Mouse (Mus musculus): ENCODE results near the gene Cnpy1. TPM values are rescaled to one million over a fixed set of nuclear protein-coding genes. Genes with fewer than 3 reads are reported as not detected.

Cnpy1 gene
- polyA plus RNA-seq, 2 experiments: 0.09 TPM; not detected in 1

DNA sequence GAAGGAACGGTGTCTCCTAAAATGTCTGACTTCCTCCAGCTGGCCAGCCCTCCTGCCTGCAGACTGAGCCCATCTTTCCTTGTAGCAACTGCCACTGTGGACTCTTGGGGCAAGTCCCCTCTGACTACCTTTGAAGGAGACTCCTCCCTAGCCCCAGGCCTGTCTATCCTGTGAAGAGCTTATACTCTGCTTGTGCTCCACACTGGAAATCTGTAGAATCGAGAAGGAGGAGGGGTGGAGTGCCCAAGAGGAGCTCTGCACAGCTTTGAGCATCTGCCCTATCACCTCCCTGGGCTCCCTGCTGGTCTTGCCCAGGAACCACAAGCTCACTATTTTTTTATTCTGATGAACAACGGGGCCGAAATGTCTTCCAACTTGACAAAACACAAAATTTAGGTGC, 485 bp downstream of the Cnpy1 start:
- no peak for DNase-seq (ENCODE audit: low read depth in 3 of 3, low spot score in 3 of 3)
- ATAC-seq (ENCODE audit: insufficient read depth): no peak
- Histone ChIP-seq H3K9me3 (ENCODE audit: control insufficient read depth, low read length) (no peaks in the 10 kb centered on the region), H3K4me1 (replicated peaks; ENCODE audit: control insufficient read depth in 2 of 2, insufficient read depth in 2 of 2, low read length in 1 of 2) (no peaks in the 10 kb centered on the region), H3K36me3 (replicated peaks; ENCODE audit: control insufficient read depth, insufficient read depth, low read depth) (no peaks in the 10 kb centered on the region), H3K9ac (replicated peaks) (no peak overlapping the region), H3K27me3 (ENCODE audit: control insufficient read depth, insufficient read depth, low read length) (no peaks in the 10 kb centered on the region), H3K27ac (no peak overlapping the region), H3K4me3 (ENCODE audit: insufficient read depth in 1 of 2, low read depth in 2 of 2, low read length in 2 of 2) (no peak overlapping the region), H3K4me2 (ENCODE audit: low read depth) (no peak overlapping the region)
- TF ChIP-seq EP300 (IDR thresholded peaks at IDR 0.05; ENCODE audit: low read depth): no peak
- no peak for TF ChIP-seq CTCF (IDR thresholded peaks at IDR 0.05; ENCODE audit: low read depth)
- 39% methylated on average over 4 of the region's 4 CpGs for WGBS (ENCODE audit: insufficient replicate concordance)

DNA sequence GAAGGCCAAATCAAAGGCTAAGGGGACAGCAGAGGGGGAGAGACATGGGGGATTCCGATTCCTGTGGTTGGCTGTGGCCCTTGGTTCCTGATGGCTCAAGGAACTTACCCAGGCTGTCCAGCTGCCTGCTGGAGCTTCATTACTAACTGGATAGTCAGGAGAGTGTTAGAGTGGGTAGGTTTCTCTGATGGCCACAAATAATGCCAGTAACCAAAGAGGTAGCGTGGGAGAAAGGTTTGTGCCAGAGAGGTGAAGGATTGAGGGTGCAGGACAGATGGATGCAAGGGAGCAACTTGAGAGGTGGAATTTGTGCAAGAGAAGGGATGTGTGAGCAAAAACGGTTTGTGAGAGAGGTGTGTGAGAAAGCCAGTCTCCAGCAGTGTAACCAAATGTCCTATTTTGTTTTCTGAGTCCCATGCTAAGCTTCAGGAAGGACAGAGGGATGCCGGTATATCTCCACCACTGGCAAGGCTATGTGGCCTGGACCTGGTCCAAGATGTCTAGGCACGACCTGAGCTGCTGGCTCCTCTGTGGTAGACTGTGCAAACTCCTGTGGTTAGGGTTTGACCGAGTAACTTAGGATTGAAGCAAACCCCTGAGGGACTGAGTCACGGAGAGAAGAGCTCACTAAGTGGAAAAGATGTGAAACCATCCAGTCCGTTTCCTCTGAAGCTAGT, 2.0 kb downstream of the Cnpy1 start:
- Histone ChIP-seq H3K27me3 (ENCODE audit: control insufficient read depth, insufficient read depth, low read length) (no peaks in the 10 kb centered on the region), H3K9ac (replicated peaks) (no peak overlapping the region), H3K27ac (no peak overlapping the region), H3K9me3 (ENCODE audit: control insufficient read depth, low read length) (no peaks in the 10 kb centered on the region), H3K36me3 (replicated peaks; ENCODE audit: control insufficient read depth, insufficient read depth, low read depth) (no peaks in the 10 kb centered on the region), H3K4me3 (ENCODE audit: insufficient read depth in 1 of 2, low read depth in 2 of 2, low read length in 2 of 2) (no peak overlapping the region), H3K4me1 (replicated peaks; ENCODE audit: control insufficient read depth in 2 of 2, insufficient read depth in 2 of 2, low read length in 1 of 2) (no peaks in the 10 kb centered on the region), H3K4me2 (ENCODE audit: low read depth) (no peak overlapping the region)
- no peak for TF ChIP-seq EP300 (IDR thresholded peaks at IDR 0.05; ENCODE audit: low read depth)
- no peak for TF ChIP-seq CTCF (IDR thresholded peaks at IDR 0.05; ENCODE audit: low read depth)
- whole genome bisulfite sequencing (ENCODE audit: insufficient replicate concordance): 57% methylated on average over 8 of the region's 8 CpGs
- DNase-seq (ENCODE audit: low read depth in 3 of 3, low spot score in 3 of 3) (no peak), ATAC-seq (ENCODE audit: insufficient read depth) (no peak)

DNA sequence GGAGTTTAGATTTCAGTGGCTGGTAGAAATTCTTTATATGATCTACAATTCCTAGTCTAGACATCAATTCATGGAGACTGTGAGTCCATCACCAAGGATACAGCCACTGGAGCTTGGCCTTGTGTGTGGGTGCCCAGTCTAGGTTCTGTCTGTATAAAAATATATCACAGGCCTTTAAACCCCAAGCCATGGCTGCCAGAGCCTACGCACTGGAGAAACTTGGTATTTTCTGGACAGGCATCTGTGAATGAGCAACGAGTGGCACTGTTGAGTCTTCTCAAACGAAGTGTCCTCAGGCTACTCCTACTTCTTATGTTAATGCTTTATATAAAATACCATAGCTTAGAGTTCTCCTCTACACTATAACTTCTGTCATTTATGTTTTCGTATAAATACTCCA, 4.2 kb downstream of the Cnpy1 start:
- WGBS (ENCODE audit: insufficient replicate concordance): 58% methylated on average over 4 of the region's 4 CpGs

DNA sequence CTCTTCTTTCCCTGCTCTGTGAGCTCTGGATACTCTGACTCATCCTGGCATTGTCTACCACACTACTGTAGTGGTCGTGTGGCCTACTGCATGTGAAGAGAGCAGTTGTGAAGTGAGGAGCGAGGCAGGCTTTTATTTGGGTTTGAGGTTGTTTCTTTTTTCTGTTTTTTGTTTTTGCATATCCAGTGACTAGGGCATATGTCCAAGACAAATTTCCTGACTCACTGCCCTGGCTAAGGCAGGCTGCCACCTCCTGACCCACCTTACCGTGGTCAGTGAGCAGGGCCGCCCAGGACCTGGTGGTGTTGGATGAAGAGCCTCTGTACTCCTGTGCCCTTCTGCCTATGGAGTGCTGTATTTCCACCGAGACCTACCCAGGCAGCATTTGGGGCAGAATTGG, 5.8 kb downstream of the Cnpy1 start:
- DNase-seq (ENCODE audit: low read depth in 3 of 3, low spot score in 3 of 3) (no peak), ATAC-seq (ENCODE audit: insufficient read depth) (no peak)
- Histone ChIP-seq H3K9me3 (ENCODE audit: control insufficient read depth, low read length) (no peaks in the 10 kb centered on the region), H3K9ac (replicated peaks) (no peak overlapping the region), H3K4me1 (replicated peaks; ENCODE audit: control insufficient read depth in 2 of 2, insufficient read depth in 2 of 2, low read length in 1 of 2) (no peaks in the 10 kb centered on the region), H3K4me2 (ENCODE audit: low read depth) (no peak overlapping the region), H3K27ac (no peak overlapping the region), H3K36me3 (replicated peaks; ENCODE audit: control insufficient read depth, insufficient read depth, low read depth) (no peaks in the 10 kb centered on the region), H3K4me3 (ENCODE audit: insufficient read depth in 1 of 2, low read depth in 2 of 2, low read length in 2 of 2) (no peak overlapping the region), H3K27me3 (ENCODE audit: control insufficient read depth, insufficient read depth, low read length) (no peaks in the 10 kb centered on the region)
- TF ChIP-seq CTCF (IDR thresholded peaks at IDR 0.05; ENCODE audit: low read depth) (no peak), EP300 (IDR thresholded peaks at IDR 0.05; ENCODE audit: low read depth) (no peak)
- 55% methylated on average over 5 of the region's 5 CpGs for WGBS (ENCODE audit: insufficient replicate concordance)

More for the DNA sequence above, 4.2 kb downstream of the Cnpy1 start:
- no peak overlapping the region for H3K9ac ChIP-seq (replicated peaks)
- H3K4me1 ChIP-seq (replicated peaks; ENCODE audit: control insufficient read depth in 2 of 2, insufficient read depth in 2 of 2, low read length in 1 of 2): no peaks in the 10 kb centered on the region
- no peak for DNase-seq (ENCODE audit: low read depth in 3 of 3, low spot score in 3 of 3)
- no peak for ATAC-seq (ENCODE audit: insufficient read depth)
- no peak for TF ChIP-seq CTCF (IDR thresholded peaks at IDR 0.05; ENCODE audit: low read depth)
- TF ChIP-seq EP300 (IDR thresholded peaks at IDR 0.05; ENCODE audit: low read depth): no peak
- no peaks in the 10 kb centered on the region for H3K36me3 ChIP-seq (replicated peaks; ENCODE audit: control insufficient read depth, insufficient read depth, low read depth)
- no peak overlapping the region for H3K27ac ChIP-seq
- no peaks in the 10 kb centered on the region for H3K27me3 ChIP-seq (ENCODE audit: control insufficient read depth, insufficient read depth, low read length)
- no peak overlapping the region for H3K4me3 ChIP-seq (ENCODE audit: insufficient read depth in 1 of 2, low read depth in 2 of 2, low read length in 2 of 2)
- no peaks in the 10 kb centered on the region for H3K9me3 ChIP-seq (ENCODE audit: control insufficient read depth, low read length)
- H3K4me2 ChIP-seq (ENCODE audit: low read depth): no peak overlapping the region

DNA sequence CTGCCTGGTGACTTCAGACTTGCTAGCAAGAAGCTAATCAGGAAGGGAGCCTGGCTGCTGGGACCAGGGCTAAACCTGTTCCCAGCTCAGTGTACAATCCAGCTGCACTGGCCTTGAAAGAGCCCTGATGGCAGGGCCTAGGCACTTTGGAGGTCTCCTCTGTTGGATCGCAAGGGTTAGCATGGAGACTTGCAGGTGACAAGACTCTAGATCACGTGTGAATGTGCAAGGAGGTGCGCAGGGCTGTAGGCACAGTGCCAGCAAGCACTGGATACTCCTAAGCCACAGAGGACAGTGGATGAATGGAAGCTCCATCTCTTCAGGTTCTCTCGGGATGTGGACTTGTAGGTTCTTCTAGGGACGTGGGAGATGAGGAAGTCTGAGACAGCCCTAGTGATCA, 6.7 kb downstream of the Cnpy1 start:
- no peak for TF ChIP-seq EP300 (IDR thresholded peaks at IDR 0.05; ENCODE audit: low read depth)
- no peak for TF ChIP-seq CTCF (IDR thresholded peaks at IDR 0.05; ENCODE audit: low read depth)
- Histone ChIP-seq H3K4me3 (ENCODE audit: insufficient read depth in 1 of 2, low read depth in 2 of 2, low read length in 2 of 2) (no peak overlapping the region), H3K9me3 (ENCODE audit: control insufficient read depth, low read length) (no peaks in the 10 kb centered on the region), H3K4me2 (ENCODE audit: low read depth) (no peak overlapping the region), H3K27me3 (ENCODE audit: control insufficient read depth, insufficient read depth, low read length) (no peaks in the 10 kb centered on the region), H3K36me3 (replicated peaks; ENCODE audit: control insufficient read depth, insufficient read depth, low read depth) (no peaks in the 10 kb centered on the region), H3K27ac (no peak overlapping the region), H3K4me1 (replicated peaks; ENCODE audit: control insufficient read depth in 2 of 2, insufficient read depth in 2 of 2, low read length in 1 of 2) (no peaks in the 10 kb centered on the region), H3K9ac (replicated peaks) (no peak overlapping the region)
- 56% methylated on average over 5 of the region's 5 CpGs for WGBS (ENCODE audit: insufficient replicate concordance)
- DNase-seq (ENCODE audit: low read depth in 3 of 3, low spot score in 3 of 3) (no peak), ATAC-seq (ENCODE audit: insufficient read depth) (no peak)

All from liver, embryonic 14.5 days (tissue).